Mouse (Mus musculus) ES-Bruce4 (cell line): Measurements from ENCODE around the gene Pip4k2a.

Source experiments
- CTCF ChIP-seq: IDR thresholded peaks from one replicate; pipeline ENCODE4 v1.8.1; 2011; ENCODE audit warnings: low read depth, low read length
- EP300 ChIP-seq: IDR thresholded peaks from 2 replicates; pipeline ENCODE4 v1.6.1; 2011; ENCODE audit warnings: low read depth, low read length; ENCODE audit not compliant: insufficient read depth
- POLR2A ChIP-seq: IDR thresholded peaks from one replicate; pipeline ENCODE4 v1.8.1; 2011; ENCODE audit warnings: low read length; ENCODE audit not compliant: insufficient read depth

DNA sequence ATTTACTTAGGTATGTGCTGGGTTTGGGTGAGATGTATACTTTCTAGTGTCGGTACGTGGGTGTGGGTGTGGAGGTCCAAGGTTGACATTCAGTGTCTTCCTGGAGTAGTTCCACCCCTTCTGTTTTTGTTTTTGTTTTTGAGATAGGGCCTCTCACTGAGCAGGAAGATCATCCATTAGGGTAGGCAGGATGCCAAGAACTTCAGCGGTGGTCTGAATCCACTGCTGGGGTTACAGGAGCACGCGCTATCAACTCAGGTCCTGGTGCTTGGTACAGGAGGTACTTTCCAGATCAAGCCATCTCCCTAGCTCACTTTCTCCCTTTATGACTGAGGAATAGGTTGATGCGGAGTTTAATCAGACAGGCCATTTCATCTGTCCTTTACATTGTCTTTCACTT is 88.2 kb downstream of the Pip4k2a start:
- TF ChIP-seq CTCF (no peak), POLR2A (no peak), EP300 (no peak)
